Mouse (Mus musculus): ENCODE data around the gene Cela3a.
"Not testable (repeated sequence)": the region's sequence is repeated elsewhere in the genome, so short reads cannot be mapped to it uniquely, and the experiment has no call there.

Gene Cela3a

GRCm38 (mm10) chr4:137409691-137410090 is at the start of gene Cela3a:
TSS of gene Cela3a (minus strand) at chr4:137409791.
- no peak for DNase-seq (ENCODE audit: low spot score)

GRCm38 (mm10) chr4:137458861-137459260 is 49.3 kb upstream of the Cela3a start:
- DNase-seq (ENCODE audit: low spot score) = no peak

GRCm38 (mm10) chr4:137458310-137458709 is 48.7 kb upstream of the Cela3a start:
- no peak for DNase-seq (ENCODE audit: low spot score)

GRCm38 (mm10) chr4:137457292-137457691 is 47.7 kb upstream of the Cela3a start:
- no peak for DNase-seq (ENCODE audit: low spot score)

GRCm38 (mm10) chr4:137456581-137456980 is 47.0 kb upstream of the Cela3a start:
- no peak for DNase-seq (ENCODE audit: low spot score)

GRCm38 (mm10) chr4:137454582-137454981 is 45.0 kb upstream of the Cela3a start:
- DNase-seq (ENCODE audit: low spot score) = no peak

- no peak for DNase-seq (ENCODE audit: low spot score)
These were observed 43.7 kb upstream of the Cela3a start, which contains the start of gene 1700013G24Rik for GRCm38 (mm10) chr4:137453234-137453767. TSS of gene 1700013G24Rik (plus strand) at chr4:137453284.

- DNase-seq (ENCODE audit: low spot score) = no peak
These were observed 42.6 kb upstream of the Cela3a start for GRCm38 (mm10) chr4:137452190-137452589.

GRCm38 (mm10) chr4:137449715-137450114 is 40.1 kb upstream of the Cela3a start:
- DNase-seq (ENCODE audit: low spot score) = no peak

GRCm38 (mm10) chr4:137449132-137449531 is 39.5 kb upstream of the Cela3a start:
- no peak for DNase-seq (ENCODE audit: low spot score)

GRCm38 (mm10) chr4:137448641-137449040 is 39.0 kb upstream of the Cela3a start:
- DNase-seq (ENCODE audit: low spot score) = no peak

GRCm38 (mm10) chr4:137448197-137448596 is 38.6 kb upstream of the Cela3a start:
- DNase-seq (ENCODE audit: low spot score) = no peak

- no peak for DNase-seq (ENCODE audit: low spot score)
These were observed 38.0 kb upstream of the Cela3a start for GRCm38 (mm10) chr4:137447363-137448196.

- DNase-seq (ENCODE audit: low spot score) = no peak
These were observed 36.3 kb upstream of the Cela3a start for GRCm38 (mm10) chr4:137445881-137446280.

- peak; percentile 70 for DNase-seq (ENCODE audit: low spot score)
These were observed 34.0 kb upstream of the Cela3a start for GRCm38 (mm10) chr4:137443625-137444024.

GRCm38 (mm10) chr4:137441332-137441731 is 31.7 kb upstream of the Cela3a start:
- DNase-seq (ENCODE audit: low spot score) = no peak

GRCm38 (mm10) chr4:137438842-137439241 is 29.3 kb upstream of the Cela3a start:
- no peak for DNase-seq (ENCODE audit: low spot score)

GRCm38 (mm10) chr4:137436979-137437669 is 27.5 kb upstream of the Cela3a start:
- no peak for DNase-seq (ENCODE audit: low spot score)

- DNase-seq (ENCODE audit: low spot score) = not testable (repeated sequence)
These were observed 23.3 kb upstream of the Cela3a start for GRCm38 (mm10) chr4:137432700-137433550.

- no peak for DNase-seq (ENCODE audit: low spot score)
These were observed 20.9 kb upstream of the Cela3a start, which contains the start of gene Cela3b for GRCm38 (mm10) chr4:137430502-137430901. TSS of gene Cela3b (minus strand) at chr4:137430540.

GRCm38 (mm10) chr4:137417712-137418564 is 8.3 kb upstream of the Cela3a start:
- DNase-seq (ENCODE audit: low spot score) = no peak

Data from layer of hippocampus, adult 11-12 months (tissue).